Mouse (Mus musculus) ES-Bruce4 (cell line): ENCODE data around the gene Ehmt2.

Experiments
- CTCF ChIP-seq: IDR thresholded peaks from one replicate; pipeline ENCODE4 v1.8.1; 2011; ENCODE audit warnings: low read depth, low read length
- POLR2A ChIP-seq: IDR thresholded peaks from one replicate; pipeline ENCODE4 v1.8.1; 2011; ENCODE audit warnings: low read length; ENCODE audit not compliant: insufficient read depth

DNA sequence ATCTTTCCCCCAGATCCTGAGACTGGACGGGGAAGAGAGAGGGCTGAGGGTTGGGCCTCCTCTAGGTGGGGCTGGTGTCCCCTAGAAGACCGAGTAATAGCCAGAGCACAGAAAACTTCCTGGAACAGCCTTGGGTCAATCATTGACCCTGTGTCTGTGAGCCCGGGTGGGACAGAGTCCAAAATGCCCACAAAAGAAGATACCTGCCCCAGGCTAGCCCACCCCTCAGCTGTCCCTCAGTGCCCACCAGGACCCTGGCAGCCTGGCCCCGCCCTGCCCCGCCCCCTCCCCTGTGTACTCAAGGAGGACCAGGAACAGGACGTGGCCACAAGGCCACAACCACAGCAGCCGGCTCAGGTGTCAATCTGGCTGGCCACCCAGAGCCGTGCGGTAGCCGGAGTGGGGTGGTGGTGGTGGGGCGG is 17.2 kb downstream of the Ehmt2 start:
- TF ChIP-seq POLR2A (no peak), CTCF (peak; percentile 42)
